Mouse (Mus musculus): ENCODE measurements around the gene Mmp19. TPM values are rescaled to one million over a fixed set of nuclear protein-coding genes. Genes with fewer than 3 reads are reported as not detected.
A peak's percentile ranks its signal among the peaks of the same experiment; 100 is the strongest.
"Not testable (repeated sequence)": the region's sequence is repeated elsewhere in the genome, so short reads cannot be mapped to it uniquely, and the experiment has no call there.

Mmp19 gene
- polyA plus RNA-seq, 1 experiment from 2014 or later, result 0.26 TPM

DNA sequence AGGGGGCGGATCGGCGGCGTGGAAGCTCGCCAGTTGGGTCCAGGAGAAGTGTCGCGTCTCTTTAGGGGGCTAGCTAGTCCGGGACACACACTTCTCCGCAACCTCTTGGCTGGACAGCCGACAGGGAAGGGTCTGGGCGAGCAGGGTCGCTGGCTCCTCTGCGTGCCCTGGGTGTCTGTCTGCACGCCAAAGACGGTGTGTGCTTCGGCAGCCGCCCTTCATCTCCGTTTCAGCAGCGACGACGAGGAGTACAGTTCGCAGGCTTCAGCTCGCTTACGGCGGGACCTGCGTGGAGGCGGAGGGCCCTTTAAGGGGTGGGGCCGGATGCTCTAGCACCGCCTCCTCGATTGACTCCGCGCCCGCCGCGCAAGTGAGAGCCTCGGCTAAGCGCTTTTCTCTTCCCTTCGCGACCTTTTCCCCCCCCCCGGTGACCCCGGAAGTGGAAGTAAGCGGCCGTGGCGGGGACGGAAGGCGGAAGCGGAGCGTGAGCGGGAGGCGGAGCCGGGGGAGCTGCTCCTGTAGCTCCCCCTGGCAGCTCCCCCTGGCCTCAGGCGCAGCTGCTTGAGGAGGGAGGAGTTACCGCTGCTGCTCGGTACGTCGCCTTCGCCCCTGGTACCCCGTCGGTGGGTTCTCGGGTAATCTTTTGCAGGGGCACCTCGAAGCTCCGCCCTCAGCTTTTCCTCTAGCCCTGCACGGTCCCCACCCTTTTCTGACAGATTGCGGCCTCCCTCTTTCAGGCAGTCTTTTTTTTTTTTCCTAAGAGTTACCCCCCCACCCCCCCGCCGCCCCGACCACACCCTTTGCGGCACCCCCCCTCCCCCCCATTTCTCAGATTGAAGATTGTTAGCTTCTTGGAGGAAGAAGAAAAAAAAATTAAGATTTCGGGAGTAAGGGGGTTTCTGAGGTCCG lies 14.6 kb downstream of the Mmp19 start:
- DNase-seq (ENCODE audit: low spot score, missing footprints) (peak; percentile 99), ATAC-seq (ENCODE audit: low FRiP score) (peak; percentile 95)
- H3K4me3 ChIP-seq (ENCODE audit: low read depth, low read length), result peak overlapping the region; percentile 78
- H3K9me3 ChIP-seq (ENCODE audit: control insufficient read depth, low read length), result no peaks in the 10 kb centered on the region
- under 1% methylated on average over 69 of the region's 70 CpGs for WGBS
- H3K4me2 ChIP-seq, result peak overlapping the region; percentile 80
- peaks cover 26% of the 10 kb centered on the region for H3K4me1 ChIP-seq (ENCODE audit: control insufficient read depth, insufficient read depth, low read length)
- no peaks in the 10 kb centered on the region for H3K27me3 ChIP-seq (ENCODE audit: control insufficient read depth, insufficient read depth, low read length)
- no peaks in the 10 kb centered on the region for H3K36me3 ChIP-seq (ENCODE audit: control insufficient read depth, insufficient read depth, low read length)
- peak overlapping the region; percentile 93 for H3K27ac ChIP-seq (ENCODE audit: low read depth, low read length)
- H3K9ac ChIP-seq (ENCODE audit: low read length), result peak overlapping the region; percentile 89

- Histone ChIP-seq H3K9ac (ENCODE audit: low read length) (peak overlapping the region; percentile 89), H3K27ac (ENCODE audit: low read depth, low read length) (peak overlapping the region; percentile 93; the same call in 1 of the 2 replicates), H3K36me3 (ENCODE audit: control insufficient read depth, insufficient read depth, low read length) (no peaks in the 10 kb centered on the region), H3K4me1 (ENCODE audit: control insufficient read depth, insufficient read depth, low read length) (peaks cover 26% of the 10 kb centered on the region), H3K4me2 (peak overlapping the region; percentile 80), H3K9me3 (ENCODE audit: control insufficient read depth, low read length) (no peaks in the 10 kb centered on the region), H3K27me3 (ENCODE audit: control insufficient read depth, insufficient read depth, low read length) (no peaks in the 10 kb centered on the region), H3K4me3 (ENCODE audit: low read depth, low read length) (peak overlapping the region; percentile 78)
- ATAC-seq (ENCODE audit: low FRiP score) (no peak), DNase-seq (ENCODE audit: low spot score, missing footprints) (no peak)
- 68% methylated on average over 6 of the region's 6 CpGs for WGBS
Observed at GRCm38 (mm10) chr10:128806086-128806485, 15.4 kb downstream of the Mmp19 start.

DNA sequence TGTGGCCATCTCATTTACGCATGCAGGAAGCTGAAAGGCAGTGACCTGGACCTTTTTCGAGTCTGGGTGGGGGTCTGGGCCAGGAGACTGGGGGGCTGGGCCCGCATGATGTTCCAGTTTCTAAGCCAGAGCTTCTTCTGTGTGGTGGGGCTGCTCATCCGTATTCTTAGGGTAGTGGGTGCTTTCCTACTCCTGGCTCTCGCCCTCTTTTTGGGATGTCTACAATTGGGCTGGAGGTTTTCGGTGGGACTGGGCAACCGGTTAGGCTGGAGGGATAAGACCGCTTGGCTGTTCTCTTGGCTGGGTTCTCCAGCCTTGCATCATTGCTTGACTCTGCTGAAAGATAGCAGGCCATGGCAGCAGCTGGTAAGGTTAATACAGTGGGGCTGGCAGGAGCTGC lies 16.3 kb downstream of the Mmp19 start:
- H3K9ac ChIP-seq (ENCODE audit: low read length), result peak overlapping the region; percentile 40

DNA sequence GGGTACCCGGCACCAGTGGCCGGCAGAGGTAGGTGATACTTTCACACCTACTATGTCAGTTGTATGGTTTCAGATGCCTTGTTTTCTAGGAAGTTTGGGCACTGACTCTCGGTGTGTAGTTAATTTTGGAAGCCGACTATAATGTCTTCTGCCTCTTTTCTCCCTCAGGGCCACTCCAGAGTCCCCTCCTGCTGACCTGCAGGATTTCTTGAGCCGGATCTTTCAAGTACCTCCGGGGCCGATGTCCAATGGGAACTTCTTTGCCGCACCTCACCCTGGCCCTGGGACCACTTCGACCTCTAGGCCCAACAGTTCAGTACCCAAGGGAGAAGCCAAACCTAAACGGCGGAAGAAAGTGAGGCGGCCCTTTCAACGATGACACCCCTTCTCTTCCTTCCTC lies 26.3 kb downstream of the Mmp19 start, which contains the start of gene Sarnp:
TSS of gene Sarnp (plus strand) at position 301 of the 400 bp plus-strand sequence.
- ATAC-seq (ENCODE audit: low FRiP score) (no peak), DNase-seq (ENCODE audit: low spot score, missing footprints) (peak; percentile 66)
- Histone ChIP-seq H3K4me3 (ENCODE audit: low read depth, low read length) (no peak within 1 kb of the TSS), H3K9ac (ENCODE audit: low read length) (no peak within 1 kb of the TSS), H3K4me1 (ENCODE audit: control insufficient read depth, insufficient read depth, low read length) (peaks cover 3% of the 10 kb centered on the region; the same call in 1 of the 2 replicates), H3K36me3 (ENCODE audit: control insufficient read depth, insufficient read depth, low read length) (peaks cover 30% of the 10 kb centered on the region), H3K27me3 (ENCODE audit: control insufficient read depth, insufficient read depth, low read length) (no peaks in the 10 kb centered on the region), H3K9me3 (ENCODE audit: control insufficient read depth, low read length) (no peaks in the 10 kb centered on the region), H3K4me2 (no peak within 1 kb of the TSS), H3K27ac (ENCODE audit: low read depth, low read length) (no peak within 1 kb of the TSS)
- 91% methylated on average over 13 of the region's 13 CpGs for WGBS

More for the DNA sequence above, 16.3 kb downstream of the Mmp19 start:
- H3K4me1 ChIP-seq (ENCODE audit: control insufficient read depth, insufficient read depth, low read length), result peaks cover 26% of the 10 kb centered on the region
- WGBS, result 93% methylated on average over 8 of the region's 8 CpGs
- H3K36me3 ChIP-seq (ENCODE audit: control insufficient read depth, insufficient read depth, low read length), result no peaks in the 10 kb centered on the region
- no peaks in the 10 kb centered on the region for H3K27me3 ChIP-seq (ENCODE audit: control insufficient read depth, insufficient read depth, low read length)
- H3K4me2 ChIP-seq, result peak overlapping the region; percentile 80
- no peaks in the 10 kb centered on the region for H3K9me3 ChIP-seq (ENCODE audit: control insufficient read depth, low read length)
- ATAC-seq (ENCODE audit: low FRiP score), result no peak
- H3K27ac ChIP-seq (ENCODE audit: low read depth, low read length), result no peak overlapping the region
- H3K4me3 ChIP-seq (ENCODE audit: low read depth, low read length), result peak overlapping the region; percentile 15
- DNase-seq (ENCODE audit: low spot score, missing footprints), result no peak

DNA sequence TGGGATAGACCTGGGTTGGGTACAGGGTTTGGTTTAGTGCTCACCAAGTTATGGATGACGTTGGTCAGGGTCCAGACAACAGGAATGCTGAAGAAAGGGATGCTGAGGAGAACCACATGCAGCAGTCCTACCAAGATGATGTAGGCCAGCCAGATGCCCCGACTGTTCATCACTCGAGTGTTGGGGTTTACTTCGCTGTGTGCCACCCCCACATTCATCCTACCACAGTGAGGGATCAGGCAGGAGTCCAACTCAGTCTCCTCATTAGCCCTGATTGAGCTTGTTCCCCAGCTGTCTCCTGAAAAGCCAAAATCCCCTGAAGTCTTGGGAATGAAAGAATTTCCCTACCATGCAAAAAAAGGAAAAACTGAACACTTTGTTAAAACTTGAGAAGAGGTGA lies 29.5 kb downstream of the Mmp19 start:
- WGBS, result 88% methylated on average over 4 of the region's 4 CpGs
- DNase-seq (ENCODE audit: low spot score, missing footprints) (no peak), ATAC-seq (ENCODE audit: low FRiP score) (no peak)
- peaks cover 8% of the 10 kb centered on the region for H3K4me1 ChIP-seq (ENCODE audit: control insufficient read depth, insufficient read depth, low read length)
- no peak overlapping the region for H3K27ac ChIP-seq (ENCODE audit: low read depth, low read length)
- H3K4me3 ChIP-seq (ENCODE audit: low read depth, low read length), result no peak overlapping the region
- no peaks in the 10 kb centered on the region for H3K27me3 ChIP-seq (ENCODE audit: control insufficient read depth, insufficient read depth, low read length)
- H3K9me3 ChIP-seq (ENCODE audit: control insufficient read depth, low read length), result no peaks in the 10 kb centered on the region
- no peak overlapping the region for H3K9ac ChIP-seq (ENCODE audit: low read length)
- peaks cover 27% of the 10 kb centered on the region for H3K36me3 ChIP-seq (ENCODE audit: control insufficient read depth, insufficient read depth, low read length)
- H3K4me2 ChIP-seq, result no peak overlapping the region

- H3K4me1 ChIP-seq (ENCODE audit: control insufficient read depth, insufficient read depth, low read length), result peaks cover 8% of the 10 kb centered on the region
- under 1% methylated on average over 46 of the region's 46 CpGs for WGBS
- H3K36me3 ChIP-seq (ENCODE audit: control insufficient read depth, insufficient read depth, low read length), result peaks cover 21% of the 10 kb centered on the region; the same call in 1 of the 2 replicates
- no peaks in the 10 kb centered on the region for H3K27me3 ChIP-seq (ENCODE audit: control insufficient read depth, insufficient read depth, low read length)
- no peaks in the 10 kb centered on the region for H3K9me3 ChIP-seq (ENCODE audit: control insufficient read depth, low read length)
- H3K27ac ChIP-seq (ENCODE audit: low read depth, low read length), result peak within 1 kb of the TSS; percentile 3; the same call in 1 of the 2 replicates
- ATAC-seq (ENCODE audit: low FRiP score), result peak; percentile 100
- H3K4me2 ChIP-seq, result peak within 1 kb of the TSS; percentile 54
- H3K4me3 ChIP-seq (ENCODE audit: low read depth, low read length), result peak within 1 kb of the TSS; percentile 88
- peak; percentile 100 for DNase-seq (ENCODE audit: low spot score, missing footprints)
- H3K9ac ChIP-seq (ENCODE audit: low read length), result peak within 1 kb of the TSS; percentile 87
Observed at GRCm38 (mm10) chr10:128821358-128822056, 30.8 kb downstream of the Mmp19 start, which contains the start of gene Ormdl2. Ormdl2 (minus strand) TSS chr10:128821645.

GRCm38 (mm10) chr10:128822135-128822534 lies 31.4 kb downstream of the Mmp19 start:
- WGBS, result 5% methylated on average over 13 of the region's 13 CpGs
- peak overlapping the region; percentile 88 for H3K4me3 ChIP-seq (ENCODE audit: low read depth, low read length)
- DNase-seq (ENCODE audit: low spot score, missing footprints) (no peak), ATAC-seq (ENCODE audit: low FRiP score) (0 out of 2 replicates have a peak, but pooled peaks have one; percentile 2)
- H3K27ac ChIP-seq (ENCODE audit: low read depth, low read length), result peak overlapping the region; percentile 3; the same call in 1 of the 2 replicates
- H3K4me2 ChIP-seq, result peak overlapping the region; percentile 54
- no peaks in the 10 kb centered on the region for H3K9me3 ChIP-seq (ENCODE audit: control insufficient read depth, low read length)
- H3K27me3 ChIP-seq (ENCODE audit: control insufficient read depth, insufficient read depth, low read length), result no peaks in the 10 kb centered on the region
- H3K9ac ChIP-seq (ENCODE audit: low read length), result peak overlapping the region; percentile 87
- peaks cover 8% of the 10 kb centered on the region for H3K4me1 ChIP-seq (ENCODE audit: control insufficient read depth, insufficient read depth, low read length)
- peaks cover 14% of the 10 kb centered on the region; the same call in 1 of the 2 replicates for H3K36me3 ChIP-seq (ENCODE audit: control insufficient read depth, insufficient read depth, low read length)

DNA sequence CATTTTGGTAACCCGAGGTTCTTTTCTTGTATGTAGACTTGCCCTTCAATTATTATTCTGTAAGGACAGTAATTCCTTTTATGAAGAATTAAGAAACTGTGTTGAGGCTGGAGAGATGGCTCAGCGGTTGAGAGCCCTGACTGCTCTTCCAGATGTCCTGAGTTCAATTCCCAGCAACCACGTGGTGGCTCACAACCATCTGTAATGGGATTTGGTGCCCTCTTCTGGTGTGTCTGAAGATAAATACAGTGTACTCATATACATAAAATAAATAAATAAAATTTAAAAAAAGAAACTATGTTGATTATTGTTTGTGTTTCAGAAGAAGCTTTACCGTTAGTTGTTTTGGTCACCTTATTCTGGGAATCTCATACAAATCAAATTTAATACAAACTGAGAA lies 32.4 kb downstream of the Mmp19 start:
- not testable (repeated sequence) for H3K9ac ChIP-seq (ENCODE audit: low read length); H3K36me3 ChIP-seq (ENCODE audit: control insufficient read depth, insufficient read depth, low read length); H3K4me1 ChIP-seq (ENCODE audit: control insufficient read depth, insufficient read depth, low read length); H3K9me3 ChIP-seq (ENCODE audit: control insufficient read depth, low read length); H3K27me3 ChIP-seq (ENCODE audit: control insufficient read depth, insufficient read depth, low read length); DNase-seq (ENCODE audit: low spot score, missing footprints); H3K27ac ChIP-seq (ENCODE audit: low read depth, low read length); ATAC-seq (ENCODE audit: low FRiP score)
- Histone ChIP-seq H3K4me3 (ENCODE audit: low read depth, low read length) (peak overlapping the region; percentile 88; the same call in 1 of the 2 replicates), H3K4me2 (peak overlapping the region; percentile 54; the same call in 1 of the 2 replicates)
- WGBS, result 83% methylated on average over 4 of the region's 4 CpGs
